In genomic region chr13:75598186-75598585, GRCm38 (mm10) we compare ENCODE assay signal across 27 mouse cellular contexts.
DNase-seq lines count a peak whose midpoint lies in the region; ATAC-seq lines count a peak whose summit lies in the region.
"Had no signal": no experiment of that assay in that cellular context is flagged by ENCODE, and none has a peak within 500 bp of the region (broad histone marks: within the 10 kb centered on the region; RNA-seq: fewer than 3 reads in every experiment).

No protein-coding gene starts in this region.

- H3K4me1 ChIP-seq in liver, embryonic 12.5 days: no peaks in the 10 kb centered on the region
- H3K4me1 ChIP-seq: embryonic facial prominence, embryonic 12.5 days; embryonic facial prominence, embryonic 15.5 days; heart, embryonic 10.5 days; heart, embryonic 13.5 days had no signal

- no peak overlapping the region for H3K4me2 ChIP-seq in liver, embryonic 12.5 days
- H3K4me2 ChIP-seq: embryonic facial prominence, embryonic 12.5 days; embryonic facial prominence, embryonic 15.5 days; heart, embryonic 13.5 days; hindbrain, embryonic 14.5 days had no signal

- peak; percentile 55 for DNase-seq in adrenal gland, adult 2 months
- no peak for DNase-seq in adrenal gland, postnatal 25 days
- DNase-seq in 416B (ENCODE audit: low read depth): peak; percentile 89
- peak; percentile 66 for DNase-seq in Muller cell, postnatal 12 days (ENCODE audit: inconsistent ontology term)
- peak; percentile 30 to 31 for DNase-seq in adrenal gland, postnatal 36 days
- no peak for DNase-seq in layer of hippocampus, adult 9-11 months
- DNase-seq: cerebellum, adult 18-20 months; cerebellum, adult 9-10 months; cerebellum, postnatal 25 days; gastrocnemius, postnatal 10 days; gastrocnemius, postnatal 36 days; heart, adult 2 months; heart, postnatal 14 days; heart, postnatal 4 days; kidney, adult 18-20 months; kidney, adult 9 months had no signal

- H3K36me3 ChIP-seq in liver, embryonic 12.5 days: no peaks in the 10 kb centered on the region
- H3K36me3 ChIP-seq: embryonic facial prominence, embryonic 12.5 days; embryonic facial prominence, embryonic 15.5 days; heart, embryonic 10.5 days; heart, embryonic 13.5 days had no signal

- no peaks in the 10 kb centered on the region for H3K9me3 ChIP-seq in liver, embryonic 12.5 days (replicated peaks)
- H3K9me3 ChIP-seq: embryonic facial prominence, embryonic 12.5 days; embryonic facial prominence, embryonic 15.5 days; heart, embryonic 10.5 days; heart, embryonic 13.5 days had no signal

- no peak for ATAC-seq in liver, embryonic 12.5 days
- ATAC-seq: activated CD4-positive, CD25-positive, alpha-beta regulatory T cell, adult 4 months; forebrain, embryonic 14.5 days; hindbrain, postnatal 0 days; inflammation-experienced regulatory T-cells, adult 6 months; intestine, embryonic 16.5 days had no signal

- no peak overlapping the region for H3K4me3 ChIP-seq in liver, embryonic 12.5 days
- H3K4me3 ChIP-seq: embryonic facial prominence, embryonic 12.5 days; embryonic facial prominence, embryonic 15.5 days; heart, adult 2 months; heart, embryonic 10.5 days; heart, embryonic 13.5 days had no signal

- no peaks in the 10 kb centered on the region for H3K27me3 ChIP-seq in liver, embryonic 12.5 days (replicated peaks)
- H3K27me3 ChIP-seq: embryonic facial prominence, embryonic 12.5 days; embryonic facial prominence, embryonic 15.5 days; heart, embryonic 13.5 days had no signal

- no peak overlapping the region for H3K27ac ChIP-seq in liver, embryonic 12.5 days
- H3K27ac ChIP-seq: embryonic facial prominence, embryonic 12.5 days; embryonic facial prominence, embryonic 15.5 days; heart, adult 2 months; heart, embryonic 10.5 days; heart, embryonic 13.5 days; hindbrain, embryonic 14.5 days; hindbrain, postnatal 0 days had no signal

- H3K9ac ChIP-seq in liver, embryonic 12.5 days: no peak overlapping the region
- H3K9ac ChIP-seq: embryonic facial prominence, embryonic 12.5 days; embryonic facial prominence, embryonic 15.5 days; heart, embryonic 13.5 days; hindbrain, embryonic 14.5 days had no signal

Comparison
In these comparisons a context has a peak if more than half of its experiments do, and no peak if none do; other contexts are left out.
1. DNase-seq: peak in adrenal gland, adult 2 months (single experiment), 416B (single experiment), Muller cell, postnatal 12 days (single experiment) and adrenal gland, postnatal 36 days (2 of 2); none in adrenal gland, postnatal 25 days (single experiment) and layer of hippocampus, adult 9-11 months (single experiment).